8 mouse cellular contexts compared by ENCODE assay signal in the genomic region with DNA sequence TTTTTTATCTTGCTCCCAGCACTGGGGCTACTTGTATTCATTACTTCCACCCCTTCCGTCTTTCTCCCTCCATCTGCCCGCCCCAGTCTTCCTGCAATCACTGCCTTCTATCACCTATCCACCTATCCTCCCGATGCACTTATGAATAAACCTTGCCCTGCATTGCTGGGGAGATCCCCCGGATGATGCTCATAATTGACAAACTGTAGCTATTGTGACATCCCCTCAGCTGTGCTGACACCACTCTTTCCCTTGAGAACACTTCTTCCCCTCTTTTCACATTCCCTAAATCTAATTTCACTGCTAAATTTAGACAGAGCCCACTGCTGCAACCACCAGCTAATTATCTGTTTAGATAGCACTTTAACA. TPM values are rescaled to one million over a fixed set of nuclear protein-coding genes. Genes with fewer than 3 reads are reported as not detected.
DNase-seq lines count a peak whose midpoint lies in the region; ATAC-seq and TF ChIP-seq lines count a peak whose summit lies in the region.

A gene (minus strand): TSS at position 105 of the 369 bp plus-strand sequence.

- H3K36me3 ChIP-seq in heart, adult 2 months (ENCODE audit: control insufficient read depth, insufficient read depth, low read length): peaks cover 2% of the 10 kb centered on the region; the same call in 1 of the 2 replicates
- H3K36me3 ChIP-seq in E14TG2a.4 (ENCODE audit: insufficient read depth, low read length): no peaks in the 10 kb centered on the region
- H3K36me3 ChIP-seq in forebrain, embryonic 10.5 days (replicated peaks): no peaks in the 10 kb centered on the region
- H3K36me3 ChIP-seq in intestine, embryonic 15.5 days: no peaks in the 10 kb centered on the region
- H3K36me3 ChIP-seq in midbrain, embryonic 11.5 days (ENCODE audit: control insufficient read depth, insufficient read depth, low read length): no peaks in the 10 kb centered on the region; the same call in 1 of the 2 replicates

- H3K27me3 ChIP-seq in heart, adult 2 months (ENCODE audit: control insufficient read depth, insufficient read depth, low read length): no peaks in the 10 kb centered on the region
- H3K27me3 ChIP-seq in E14TG2a.4 (ENCODE audit: insufficient read depth, low read length): no peaks in the 10 kb centered on the region
- no peaks in the 10 kb centered on the region for H3K27me3 ChIP-seq in forebrain, embryonic 10.5 days (ENCODE audit: poor library complexity, severe bottlenecking)
- no peaks in the 10 kb centered on the region for H3K27me3 ChIP-seq in intestine, embryonic 15.5 days (replicated peaks)
- H3K27me3 ChIP-seq in midbrain, embryonic 11.5 days (ENCODE audit: control insufficient read depth, insufficient read depth, low read length): no peaks in the 10 kb centered on the region

- no peaks in the 10 kb centered on the region for H3K9me3 ChIP-seq in E14TG2a.4 (ENCODE audit: low read length)
- no peaks in the 10 kb centered on the region for H3K9me3 ChIP-seq in forebrain, embryonic 10.5 days
- no peaks in the 10 kb centered on the region for H3K9me3 ChIP-seq in intestine, embryonic 15.5 days
- no peaks in the 10 kb centered on the region for H3K9me3 ChIP-seq in midbrain, embryonic 11.5 days (ENCODE audit: control insufficient read depth, low read length)

- peak within 1 kb of the TSS; percentile 78 for H3K9ac ChIP-seq in heart, adult 2 months (ENCODE audit: low read depth, low read length)
- peak within 1 kb of the TSS; percentile 63 for H3K9ac ChIP-seq in intestine, embryonic 15.5 days
- H3K9ac ChIP-seq in midbrain, embryonic 11.5 days (ENCODE audit: low read length): peak within 1 kb of the TSS; percentile 98

- intact Hi-C loops in heart, adult 2 months (cut with DNase I): no loop called here
- intact Hi-C loops in heart, postnatal 25 days (cut with DNase I): no loop called here

- TF ChIP-seq POLR2A in heart, adult 2 months (IDR thresholded peaks at IDR 0.05; ENCODE audit: insufficient read depth, low read depth, low read length): no peak

- peak within 1 kb of the TSS; percentile 79 for H3K27ac ChIP-seq in heart, adult 2 months
- peak within 1 kb of the TSS; percentile 99 for H3K27ac ChIP-seq in forebrain, embryonic 10.5 days
- peak within 1 kb of the TSS; percentile 98 for H3K27ac ChIP-seq in intestine, embryonic 15.5 days
- H3K27ac ChIP-seq in midbrain, embryonic 11.5 days (ENCODE audit: low read depth, low read length): peak within 1 kb of the TSS; percentile 90

- peak within 1 kb of the TSS; percentile 83 for H3K4me3 ChIP-seq in heart, adult 2 months
- H3K4me3 ChIP-seq in E14TG2a.4 (replicated peaks; ENCODE audit: low read length): peak within 1 kb of the TSS; percentile 94
- peak within 1 kb of the TSS; percentile 94 for H3K4me3 ChIP-seq in forebrain, embryonic 10.5 days
- H3K4me3 ChIP-seq in intestine, embryonic 15.5 days (replicated peaks): peak within 1 kb of the TSS; percentile 92
- H3K4me3 ChIP-seq in midbrain, embryonic 11.5 days (ENCODE audit: low read depth, low read length): peak within 1 kb of the TSS; percentile 92

- H3K4me1 ChIP-seq in heart, adult 2 months (ENCODE audit: control insufficient read depth, insufficient read depth, low read length): peaks cover 1% of the 10 kb centered on the region
- H3K4me1 ChIP-seq in E14TG2a.4 (replicated peaks; ENCODE audit: low read depth, low read length): peaks cover 72% of the 10 kb centered on the region
- peaks cover 43% of the 10 kb centered on the region for H3K4me1 ChIP-seq in forebrain, embryonic 10.5 days
- H3K4me1 ChIP-seq in intestine, embryonic 15.5 days (replicated peaks): no peaks in the 10 kb centered on the region; the same call in 1 of the 2 replicates
- H3K4me1 ChIP-seq in midbrain, embryonic 11.5 days (ENCODE audit: control insufficient read depth, insufficient read depth, low read length): peaks cover 10% of the 10 kb centered on the region; the same call in 1 of the 2 replicates

- no peak for TF ChIP-seq EP300 in heart, adult 2 months (IDR thresholded peaks at IDR 0.05; ENCODE audit: insufficient read depth, low read depth, low read length)

- TF ChIP-seq CTCF in heart, adult 2 months (IDR thresholded peaks at IDR 0.05): no peak
- TF ChIP-seq CTCF in E14TG2a.4 (conservative IDR thresholded peaks at IDR 0.05; ENCODE audit: low read length): no peak

- no peaks in the 10 kb centered on the region for H3K79me2 ChIP-seq in heart, adult 2 months (replicated peaks; ENCODE audit: control insufficient read depth, insufficient read depth, low read length)

- 15% methylated on average over 4 of the region's 4 CpGs for WGBS in heart, adult 2 months
- 6% methylated on average over 4 of the region's 4 CpGs for WGBS in forebrain, embryonic 10.5 days
- WGBS in intestine, embryonic 15.5 days: 4% methylated on average over 4 of the region's 4 CpGs
- WGBS in midbrain, embryonic 11.5 days: 8% methylated on average over 4 of the region's 4 CpGs

- peak within 1 kb of the TSS; percentile 75 for H3K4me2 ChIP-seq in intestine, embryonic 15.5 days (replicated peaks)
- peak within 1 kb of the TSS; percentile 54 for H3K4me2 ChIP-seq in midbrain, embryonic 11.5 days

- no peak for ATAC-seq in intestine, embryonic 15.5 days
- no peak for ATAC-seq in midbrain, embryonic 11.5 days (ENCODE audit: low FRiP score)

- DNase-seq in heart, adult 2 months: no peak
- DNase-seq in heart, postnatal 25 days (ENCODE audit: low spot score): no peak
- DNase-seq in forebrain, embryonic 10.5 days (ENCODE audit: extremely low spot score, low spot score): no peak
- DNase-seq in midbrain, embryonic 11.5 days (ENCODE audit: low spot score, missing footprints): peak; percentile 82
- no peak for DNase-seq in ovary, postnatal 14 days (ENCODE audit: low spot score)
- DNase-seq in testis, postnatal 14 days (ENCODE audit: low spot score): no peak

RNA-seq across cellular contexts. Expression of the gene that starts here (rescaled TPM):
- total RNA-seq in heart, adult 2 months (2021): 1 to 10 TPM; 6.8 to 8.0 TPM
- polyA plus RNA-seq in heart, adult 2 months (2012; rRNA removed): 2.0 and 5.7 TPM in 2 replicates
- 10 to 100 TPM in 1 of 2 experiments, 1 to 10 TPM in 1; 8.2 to 10.8 TPM for total RNA-seq in heart, postnatal 25 days (2021)
- polyA plus RNA-seq in forebrain, embryonic 10.5 days (2016; fragmentation: Nextera tagmentation; extraction: Ambion mirVana): 30.6 and 36.8 TPM in 2 replicates
- polyA plus RNA-seq in intestine, embryonic 15.5 days (2015; fragmentation: Nextera tagmentation; extraction: Ambion mirVana): 43.6 and 44.9 TPM in 2 replicates
- polyA plus RNA-seq in midbrain, embryonic 11.5 days (2014; fragmentation: Nextera tagmentation; extraction: Ambion mirVana): 51.3 and 59.0 TPM in 2 replicates
